Mouse (Mus musculus): ENCODE measurements around the gene Chid1. TPM values are rescaled to one million over a fixed set of nuclear protein-coding genes. Genes with fewer than 3 reads are reported as not detected.

Gene Chid1
- 10 to 100 TPM; 13.2 to 23.6 (median 14.6) TPM for polyA plus RNA-seq (2017; shearing (Covaris generic))

DNA sequence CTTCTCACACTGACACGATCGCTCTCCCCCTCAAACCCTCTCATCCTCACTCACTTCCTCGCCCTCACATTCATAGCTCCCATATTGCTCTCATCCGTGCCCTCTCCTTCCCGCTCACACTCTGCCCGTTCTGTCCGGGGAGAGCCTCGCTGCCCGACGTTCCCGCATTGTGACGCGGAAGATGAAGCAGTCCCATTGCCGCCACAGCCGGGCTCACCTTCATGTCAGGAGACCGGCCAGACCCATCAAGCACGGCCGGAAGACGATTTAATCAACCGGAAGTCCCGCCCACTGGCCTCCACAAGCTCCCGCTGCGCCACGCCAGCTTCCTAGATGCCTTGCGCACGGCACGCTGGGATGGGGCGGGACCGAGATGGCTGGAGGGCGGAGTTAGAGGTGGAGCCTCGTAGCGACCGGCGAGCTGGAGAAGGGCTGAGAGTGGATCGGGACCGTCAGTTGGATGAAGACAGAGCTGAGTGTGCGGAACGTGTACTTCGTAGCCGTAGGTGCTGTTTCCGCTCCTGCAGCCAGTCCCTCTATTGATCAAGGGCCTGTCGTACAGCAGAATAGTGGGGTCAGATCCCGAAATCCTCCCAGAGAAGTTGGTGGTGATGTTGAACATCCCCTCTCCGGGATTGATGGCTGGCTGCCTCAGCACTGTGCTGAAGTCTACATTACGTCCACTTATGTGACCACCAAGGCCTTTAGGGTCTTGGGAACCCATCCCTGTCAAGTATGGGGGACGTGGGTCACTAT is at the start of gene Chid1:
Chid1 (minus strand) TSS at position 302 of the 756 bp plus-strand sequence.
- peak; percentile 97 for ATAC-seq

DNA sequence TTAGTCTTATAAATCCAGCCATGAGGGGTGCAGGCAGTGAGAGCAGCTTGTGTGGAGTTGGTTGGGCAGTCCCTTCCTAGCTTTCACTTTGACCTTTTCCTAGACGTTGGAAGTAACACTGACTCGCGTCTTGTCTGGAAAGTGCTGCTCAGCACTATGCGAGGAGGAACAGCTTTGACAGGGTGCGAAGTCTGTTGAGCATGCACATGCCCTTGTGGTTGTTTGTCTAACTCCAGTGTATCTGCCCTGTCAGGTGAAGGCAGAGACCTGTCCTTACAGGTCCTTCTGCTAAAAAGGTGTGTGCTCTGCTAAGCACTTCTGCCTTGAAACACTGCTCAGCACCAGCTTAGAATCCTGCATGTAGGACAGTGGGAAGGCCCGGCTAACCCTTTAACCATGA is 49.2 kb upstream of the Chid1 start:
- no peak for ATAC-seq

DNA sequence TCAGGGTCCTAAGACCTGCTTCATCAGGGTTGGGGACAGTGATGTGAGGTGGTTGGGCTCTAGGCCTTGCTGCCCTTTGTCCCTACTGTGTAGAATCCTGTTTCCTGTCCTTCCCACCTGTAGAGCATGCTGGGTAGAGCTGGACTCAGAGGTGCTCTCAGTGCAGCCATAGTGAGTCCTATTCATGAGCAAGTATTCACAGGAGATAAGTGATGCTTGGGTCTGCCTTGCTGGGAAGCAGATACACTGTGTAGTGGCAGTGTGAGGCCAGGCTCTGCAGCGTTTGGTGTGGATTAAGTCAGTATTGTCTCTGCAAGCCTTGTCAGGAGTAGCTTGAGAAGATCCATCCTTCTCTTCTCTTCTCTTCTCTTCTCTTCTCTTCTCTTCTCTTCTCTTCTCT is 46.2 kb upstream of the Chid1 start:
- no peak for ATAC-seq

DNA sequence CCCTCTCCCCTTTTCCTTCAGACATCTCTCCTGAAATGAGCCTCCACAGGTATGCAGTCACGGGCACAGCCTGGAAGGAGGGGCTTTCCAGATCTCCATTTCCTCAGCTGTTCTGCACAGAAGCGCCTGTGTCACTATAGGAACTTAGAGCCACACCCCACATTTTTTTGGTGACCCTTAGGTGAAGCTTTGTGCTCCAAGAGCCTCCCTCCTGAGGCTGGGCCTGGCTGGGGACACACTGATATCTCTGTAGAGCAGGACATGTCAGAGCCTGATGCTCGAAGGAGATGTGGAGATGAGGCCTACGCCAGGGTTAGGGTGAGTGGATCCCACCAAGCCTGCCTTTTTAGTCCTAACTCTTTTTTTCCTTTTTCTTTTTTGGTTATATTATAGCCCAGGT is 45.6 kb upstream of the Chid1 start:
- no peak for ATAC-seq

DNA sequence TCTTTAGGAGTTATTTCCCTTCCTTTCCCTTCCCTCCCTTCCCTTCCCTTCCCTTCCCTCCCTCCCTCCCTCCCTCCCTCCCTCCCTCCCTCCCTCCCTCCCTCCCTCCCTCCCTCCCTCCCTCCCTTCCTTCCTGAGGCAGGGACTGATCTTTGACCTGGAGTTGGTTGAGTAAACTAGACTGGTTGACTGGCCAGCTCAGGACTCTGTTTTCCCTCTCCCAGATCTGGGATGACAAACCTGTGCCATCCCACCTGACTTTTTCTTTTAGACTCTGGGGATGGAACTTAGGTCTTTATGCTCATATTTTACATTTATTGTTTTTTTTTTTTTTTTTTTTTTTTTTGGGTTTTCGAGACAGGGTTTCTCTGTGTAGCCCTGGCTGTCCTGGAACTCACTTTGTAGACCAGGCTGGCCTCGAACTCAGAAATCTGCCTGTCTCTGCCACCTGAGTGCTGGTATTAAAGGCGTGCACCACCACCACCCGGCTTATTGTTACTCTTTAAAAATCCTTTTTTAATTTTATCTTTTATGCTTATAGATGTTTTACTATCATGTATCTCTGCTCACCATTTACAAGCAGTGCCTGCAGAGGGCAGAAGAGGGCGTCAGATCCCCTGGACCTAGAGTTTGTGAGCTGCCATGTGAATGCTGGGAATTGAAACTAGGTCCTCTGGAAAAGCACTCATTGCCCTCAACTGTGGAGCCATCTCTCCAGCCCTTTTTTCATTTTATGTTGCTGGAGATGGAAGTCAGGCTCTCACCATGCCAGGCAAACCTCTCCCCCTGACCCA is 44.6 kb upstream of the Chid1 start:
- ATAC-seq, result no peak

DNA sequence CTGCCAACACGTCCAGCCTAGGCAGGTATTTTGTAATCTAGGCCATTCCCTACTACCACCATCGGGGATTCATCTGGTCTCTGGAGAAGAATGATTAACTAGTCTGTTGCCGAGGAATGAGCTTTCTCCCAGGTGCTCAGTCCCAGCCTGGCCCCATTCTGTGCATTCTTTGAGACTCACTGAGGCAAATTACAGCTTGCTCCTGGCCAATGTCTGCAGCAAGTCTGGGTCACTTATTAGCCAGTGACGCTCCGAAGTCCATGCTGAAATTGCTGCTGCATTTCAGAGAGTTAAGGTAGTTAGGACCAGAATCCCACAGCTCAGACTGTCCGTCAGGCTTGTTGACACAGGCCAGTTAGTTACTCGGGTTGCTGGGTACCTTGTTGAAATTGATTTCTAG is 41.7 kb upstream of the Chid1 start:
- no peak for ATAC-seq

DNA sequence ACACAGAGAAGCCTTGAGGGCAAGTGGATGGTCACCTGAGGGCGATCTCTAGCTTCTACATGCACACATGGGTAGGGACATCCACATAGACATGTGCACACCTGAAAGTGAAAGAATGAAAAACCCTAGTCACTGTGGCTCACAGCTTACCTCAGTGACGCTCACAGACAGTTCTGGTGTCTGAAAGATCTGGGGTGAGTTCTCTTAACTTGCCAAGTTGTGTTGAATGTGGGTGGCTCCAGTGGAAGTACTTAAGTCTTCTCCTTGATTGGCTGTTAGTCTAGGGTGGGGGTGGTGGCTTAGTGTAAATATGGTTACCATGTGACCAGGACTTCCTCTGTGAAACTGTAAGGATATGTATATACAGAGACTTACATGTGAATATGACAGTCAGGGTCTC is 39.3 kb upstream of the Chid1 start:
- peak; percentile 97 for ATAC-seq

DNA sequence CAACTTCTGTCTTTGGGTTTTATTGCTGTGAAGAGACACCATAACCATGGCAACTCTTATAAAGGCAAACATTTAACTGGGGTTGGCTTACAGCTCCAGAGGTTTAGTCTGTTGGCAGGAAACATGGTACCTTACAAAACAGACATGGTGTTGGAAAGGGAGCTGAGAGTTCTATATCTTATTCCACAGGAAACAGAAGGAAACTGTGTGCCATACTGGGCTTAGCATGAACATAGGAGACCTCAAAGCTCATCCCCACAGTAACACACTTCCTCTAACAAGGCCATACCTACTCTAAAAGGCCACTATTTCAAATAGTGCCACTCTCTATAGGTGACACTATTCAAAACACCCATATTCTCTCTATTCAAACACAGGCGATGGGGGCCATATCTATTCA is 38.9 kb upstream of the Chid1 start:
- no peak for ATAC-seq

DNA sequence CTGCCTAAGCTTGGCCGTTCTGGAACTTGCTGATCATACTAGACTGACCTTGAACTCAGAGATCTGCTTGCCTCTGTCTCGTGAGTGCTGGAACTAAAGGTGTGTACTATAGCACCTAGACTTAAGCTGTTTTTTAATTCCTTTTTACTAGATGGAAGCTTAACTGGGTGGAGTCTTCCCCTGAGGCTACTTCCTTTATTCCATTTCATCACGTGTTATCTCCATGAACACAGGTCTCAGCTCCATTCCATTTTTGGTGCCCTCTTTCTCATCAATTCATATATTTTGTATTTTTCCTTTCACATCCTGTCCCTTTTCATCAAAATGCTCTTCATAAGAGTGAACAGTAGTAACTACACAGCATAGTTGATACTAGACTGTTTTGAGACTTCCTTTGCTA is 38.1 kb upstream of the Chid1 start:
- no peak for ATAC-seq

DNA sequence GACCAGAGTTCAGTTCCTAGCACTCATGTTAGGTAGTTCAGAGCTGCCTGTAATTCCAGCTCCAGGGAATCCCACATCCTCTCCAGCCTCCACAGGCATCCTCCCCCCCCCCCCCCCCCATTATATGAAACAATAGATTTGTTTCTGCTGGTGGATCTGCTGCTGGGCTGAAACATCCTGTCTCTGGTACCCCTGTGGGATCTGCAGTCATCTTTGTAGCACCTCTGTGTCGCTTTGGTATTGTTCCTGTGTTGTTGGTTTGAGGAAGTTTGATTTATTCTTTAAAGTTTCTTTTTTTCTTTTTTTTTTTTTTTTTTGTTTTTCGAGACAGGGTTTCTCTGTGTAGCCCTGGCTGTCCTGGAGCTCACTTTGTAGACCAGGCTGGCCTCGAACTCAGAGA is 35.8 kb upstream of the Chid1 start:
- ATAC-seq, result no peak

DNA sequence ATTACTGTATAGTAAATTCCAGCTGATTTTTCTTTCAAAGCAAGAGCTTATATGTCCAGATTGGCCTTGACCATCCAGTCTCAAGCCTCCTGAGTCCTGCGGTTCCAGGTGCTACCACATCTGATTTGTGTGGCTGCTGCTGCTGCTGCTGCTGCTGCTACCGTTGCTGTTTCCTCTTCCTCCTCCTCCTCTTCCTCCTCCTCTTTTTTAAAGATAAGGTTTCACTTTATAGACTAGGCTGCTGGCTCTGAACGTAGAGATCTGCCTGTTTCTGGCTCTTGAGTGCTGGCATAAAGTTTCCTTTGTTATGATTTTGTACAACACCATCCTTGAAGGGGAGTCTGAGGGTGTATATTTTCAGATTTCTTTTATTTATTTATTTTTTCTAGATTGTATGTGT is 34.4 kb upstream of the Chid1 start:
- no peak for ATAC-seq

DNA sequence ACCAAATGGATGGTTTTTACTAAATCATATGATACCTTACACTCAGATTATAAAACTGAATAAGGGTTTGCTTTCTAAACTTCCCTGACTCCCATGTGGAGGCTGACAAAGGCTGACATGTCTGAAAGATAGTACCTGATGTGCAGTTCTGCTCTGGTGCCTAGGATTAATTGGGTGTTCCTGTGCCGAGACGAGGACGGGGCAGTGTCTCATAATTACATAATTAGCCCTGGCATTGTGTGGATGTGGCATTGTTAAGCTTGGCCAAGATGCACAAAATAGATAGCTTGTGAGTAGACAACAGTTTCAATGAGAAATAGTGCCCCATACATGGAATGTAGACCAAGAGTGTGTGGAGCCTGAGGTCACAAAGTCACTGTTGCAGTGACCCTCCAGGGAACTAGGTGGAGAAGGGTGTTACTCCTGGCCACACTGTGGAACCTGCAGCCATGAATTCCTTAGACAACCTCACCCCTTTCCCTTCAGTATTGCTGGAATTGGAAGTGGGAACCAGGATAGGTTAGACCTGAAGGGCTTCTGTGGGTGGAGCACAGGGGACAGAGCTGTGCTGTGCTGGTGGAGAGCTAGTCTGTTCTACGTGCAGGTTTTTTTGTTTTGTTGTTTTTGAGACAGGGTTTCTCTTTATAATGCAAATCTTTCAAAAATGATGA is 31.1 kb upstream of the Chid1 start:
- ATAC-seq, result no peak

DNA sequence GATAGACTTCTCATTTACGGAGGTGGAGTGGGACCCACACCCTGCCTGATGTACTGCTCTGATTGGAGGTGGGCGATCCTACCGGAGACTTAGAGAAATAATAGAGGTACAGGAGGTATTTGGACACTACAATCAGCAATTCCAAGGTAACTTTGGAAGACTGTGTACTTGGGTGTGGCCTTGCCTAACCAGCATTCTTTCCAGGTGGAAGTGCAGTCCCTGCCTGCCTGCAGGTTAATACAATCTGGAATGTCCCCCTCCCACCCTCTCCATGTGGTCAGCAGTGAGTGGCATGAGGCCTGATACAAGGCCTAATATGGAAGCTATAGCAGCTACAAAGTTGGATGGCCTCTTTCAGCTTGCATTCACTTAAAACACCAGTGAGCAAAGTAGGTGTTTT is 30.3 kb upstream of the Chid1 start:
- no peak for ATAC-seq

DNA sequence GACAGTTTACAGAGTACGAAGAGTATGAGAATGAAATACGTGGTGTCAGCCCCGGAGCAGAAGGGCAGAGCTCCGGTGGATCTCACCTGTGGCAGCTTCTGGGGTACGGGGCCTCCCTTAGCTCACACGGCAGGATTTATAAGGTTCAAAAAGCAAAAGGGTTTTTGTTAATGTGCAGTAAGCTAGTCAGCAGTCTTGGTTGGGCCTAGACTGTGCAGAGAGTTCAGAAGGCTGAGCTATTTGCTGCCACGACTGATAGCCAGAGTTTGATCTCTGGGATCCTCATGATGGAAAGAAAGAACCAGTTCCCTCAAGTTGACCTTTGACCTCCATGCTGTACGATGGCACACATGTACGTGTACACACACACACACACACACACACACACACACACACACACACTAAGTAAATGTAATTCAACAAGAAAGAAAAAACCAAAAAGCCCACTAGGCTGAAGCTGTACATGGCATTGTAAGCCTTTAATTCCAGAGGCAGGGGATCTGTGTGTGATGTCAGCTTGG is 29.7 kb upstream of the Chid1 start:
- no peak for ATAC-seq

DNA sequence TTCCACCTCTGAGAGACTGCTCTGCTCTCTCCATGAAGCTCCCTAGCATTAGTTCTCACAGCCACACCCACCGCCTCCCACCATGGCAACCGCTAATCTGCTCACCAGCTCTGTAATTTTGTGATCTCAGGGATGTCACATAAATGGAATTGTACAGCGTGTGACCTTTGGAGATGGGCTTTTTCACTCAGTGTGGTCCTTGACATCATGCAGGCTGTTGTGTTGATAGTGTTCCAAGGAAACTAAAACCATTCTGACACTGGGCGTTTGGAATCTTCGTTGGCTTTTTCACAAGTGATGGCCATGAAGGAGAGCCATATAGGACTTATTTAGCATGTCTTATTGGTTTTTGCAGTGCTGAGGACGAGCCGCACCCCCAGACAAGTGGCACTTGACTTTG is 26.9 kb upstream of the Chid1 start:
- ATAC-seq, result no peak

DNA sequence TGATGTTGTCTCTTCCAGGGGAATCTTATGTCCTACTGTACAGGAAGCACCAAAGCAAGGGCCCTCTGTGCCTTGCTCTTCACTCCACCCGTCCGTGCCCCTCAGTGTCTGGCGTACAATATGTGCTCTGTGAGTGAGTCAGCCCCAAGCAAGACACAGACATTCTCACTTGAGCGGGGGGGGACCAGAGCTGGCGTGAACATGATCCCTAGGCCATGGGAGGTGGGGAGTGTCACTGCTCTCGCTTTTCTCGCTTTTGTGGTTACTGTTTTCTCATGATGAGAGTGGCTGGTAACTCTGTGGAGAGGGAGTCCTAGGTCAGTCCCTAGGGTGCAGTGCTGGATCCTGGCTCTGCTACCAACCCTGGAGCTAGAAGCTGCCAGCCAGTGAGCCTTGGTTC is 24.9 kb upstream of the Chid1 start:
- ATAC-seq, result no peak

DNA sequence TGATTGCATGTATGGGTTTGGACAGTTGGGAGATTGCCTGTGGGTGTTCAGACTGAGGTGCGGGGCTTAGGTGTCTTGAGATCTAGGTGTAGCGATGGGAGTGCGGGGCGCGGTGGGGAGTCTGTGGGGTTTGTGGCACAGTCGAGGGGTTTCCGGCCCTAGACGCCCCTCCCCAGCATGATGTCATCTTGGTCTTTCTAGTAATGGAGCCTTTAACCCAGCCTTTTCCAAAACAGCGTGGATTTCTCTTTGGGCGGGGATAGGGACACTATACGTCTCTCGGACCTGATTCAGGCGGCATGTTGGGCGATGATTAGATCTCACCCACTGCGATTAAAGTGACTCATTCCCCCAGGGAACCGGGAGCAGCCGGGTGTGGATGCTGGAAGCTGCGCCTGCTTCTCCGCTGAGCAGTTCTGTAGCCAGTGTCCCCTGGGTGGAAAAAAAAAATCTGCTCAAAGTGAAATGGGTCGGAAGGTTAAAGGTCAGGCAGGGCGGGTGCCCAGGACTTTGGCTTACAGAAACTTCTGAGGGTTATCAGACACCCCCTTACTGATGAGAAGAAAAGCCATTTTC is 23.3 kb upstream of the Chid1 start:
- peak; percentile 20 for ATAC-seq

DNA sequence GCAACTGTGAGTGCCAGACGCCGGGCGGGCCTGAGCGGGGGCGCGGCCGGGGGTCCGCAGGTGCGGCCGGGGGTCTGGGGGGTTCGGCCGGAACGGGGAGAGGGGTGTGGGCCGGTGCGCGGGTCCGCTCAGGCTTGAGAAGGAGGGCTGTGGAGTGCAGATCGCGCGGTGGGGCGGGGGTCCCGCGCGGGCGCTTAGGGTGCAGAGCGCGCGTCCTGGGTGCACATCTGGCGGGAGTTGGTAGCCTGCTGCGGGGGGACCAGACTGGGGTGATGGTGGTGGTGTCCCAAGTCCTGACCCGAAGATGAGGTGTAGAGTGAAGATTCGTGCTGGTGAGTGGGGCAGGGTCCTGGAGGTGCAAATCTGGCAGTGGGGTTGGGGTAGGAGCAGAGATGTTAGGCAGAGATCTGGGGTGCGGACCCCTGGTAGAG is 22.8 kb upstream of the Chid1 start:
- ATAC-seq, result no peak

DNA sequence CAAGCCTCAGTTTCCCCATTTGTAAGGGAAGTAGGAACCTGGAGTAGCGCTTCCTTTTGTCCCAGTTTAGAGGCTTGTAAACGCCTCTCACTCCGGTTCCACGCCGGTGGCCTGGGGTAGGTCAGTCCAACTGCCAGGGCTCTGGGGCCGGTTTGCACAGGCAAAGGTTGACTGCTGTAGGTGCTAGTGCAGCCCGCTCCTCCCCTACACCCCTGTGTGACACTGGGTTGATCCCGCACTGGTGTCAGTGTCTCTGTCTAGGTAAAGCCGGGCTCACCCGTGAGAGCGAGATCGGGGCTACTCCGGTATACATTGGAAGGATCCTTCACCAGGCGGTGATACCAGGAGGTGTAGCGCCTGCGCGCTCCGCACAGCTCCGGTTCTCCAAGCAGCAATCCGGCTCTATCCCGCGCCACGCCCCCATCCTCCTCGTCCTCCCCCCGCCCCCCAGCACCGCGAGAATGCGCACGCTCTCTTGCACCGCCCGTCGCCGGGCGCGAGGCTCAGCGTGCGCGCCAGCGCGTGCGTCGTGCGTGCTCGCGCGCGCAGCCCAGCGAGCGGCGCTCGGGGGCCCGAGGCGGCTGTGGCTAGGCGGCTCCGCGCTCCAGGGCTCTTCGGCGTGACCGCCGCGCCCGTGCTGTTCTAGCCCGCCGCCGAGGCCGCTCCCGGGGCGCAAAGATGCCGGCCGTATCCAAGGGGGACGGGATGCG is 22.2 kb upstream of the Chid1 start, which contains the start of gene Ap2a2:
Ap2a2 (plus strand) TSS at position 492 of the 710 bp plus-strand sequence.
- peak; percentile 90 for ATAC-seq

DNA sequence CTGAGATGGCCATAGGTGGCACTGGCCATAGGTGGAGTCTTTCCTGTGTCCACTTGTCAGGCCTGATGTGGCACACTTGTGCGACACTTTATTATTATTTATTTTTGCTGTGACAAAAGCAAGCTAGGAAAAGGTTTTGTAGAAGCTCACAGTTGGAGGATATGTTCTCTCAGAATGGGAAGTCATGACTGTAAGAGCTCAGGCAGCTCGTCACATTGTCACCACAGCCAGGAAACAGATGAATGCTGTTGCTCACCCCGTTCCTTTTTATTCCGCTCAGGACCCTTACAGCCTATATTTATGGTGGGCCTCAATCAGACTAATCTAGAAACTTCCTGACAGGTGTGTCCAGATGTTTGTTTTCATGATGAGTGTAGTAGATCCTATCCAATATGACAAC is 20.8 kb upstream of the Chid1 start:
- no peak for ATAC-seq

DNA sequence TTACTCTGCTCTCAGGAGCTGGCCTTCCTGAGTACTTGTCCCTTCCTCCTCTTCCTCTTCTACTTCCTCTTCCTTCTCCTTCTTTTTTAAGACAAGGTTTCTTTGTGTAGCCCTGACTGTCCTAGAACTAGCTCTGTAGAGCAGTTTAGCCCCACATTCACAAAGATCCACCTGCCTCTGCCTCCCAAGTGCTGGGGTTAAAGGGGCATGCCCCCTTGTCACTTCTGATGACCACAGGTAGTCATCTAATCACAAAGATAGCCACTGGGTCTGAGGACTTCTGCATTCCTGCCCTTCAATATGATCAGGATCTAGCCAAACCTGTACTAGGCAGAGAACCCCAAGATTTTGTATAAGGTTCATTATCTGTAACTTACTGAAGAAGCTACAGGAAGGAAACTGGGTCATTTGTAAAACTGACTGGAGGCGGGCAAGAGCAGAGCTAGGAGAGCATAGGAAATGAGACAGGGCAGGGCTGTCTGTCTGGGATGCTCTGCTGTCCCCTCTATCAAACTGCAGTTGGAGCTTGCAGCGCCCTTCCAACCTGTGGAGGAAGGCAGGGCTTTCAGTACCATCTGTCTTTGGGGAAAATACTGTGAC is 20.2 kb upstream of the Chid1 start:
- no peak for ATAC-seq

DNA sequence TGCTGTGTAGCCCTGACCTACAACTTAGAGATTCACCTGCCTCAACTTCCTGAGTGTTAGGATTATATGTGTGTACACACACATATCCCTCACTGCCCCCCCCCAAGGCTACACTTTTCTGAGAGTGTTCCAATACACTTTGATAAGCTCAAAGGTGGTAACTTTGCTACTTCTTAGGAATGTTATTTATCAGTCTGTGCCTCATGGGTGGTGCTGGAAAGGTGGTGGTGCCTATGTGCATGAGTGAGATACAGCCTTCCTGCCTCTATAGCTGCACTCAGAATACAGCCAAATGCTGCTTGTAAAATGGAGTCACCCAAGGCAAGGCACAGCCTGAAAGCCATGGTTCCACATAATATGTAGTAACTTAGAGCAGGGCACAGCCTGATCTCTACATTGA is 19.3 kb upstream of the Chid1 start:
- no peak for ATAC-seq
